Mouse (Mus musculus): ENCODE results near the gene Pank1.

DNA sequence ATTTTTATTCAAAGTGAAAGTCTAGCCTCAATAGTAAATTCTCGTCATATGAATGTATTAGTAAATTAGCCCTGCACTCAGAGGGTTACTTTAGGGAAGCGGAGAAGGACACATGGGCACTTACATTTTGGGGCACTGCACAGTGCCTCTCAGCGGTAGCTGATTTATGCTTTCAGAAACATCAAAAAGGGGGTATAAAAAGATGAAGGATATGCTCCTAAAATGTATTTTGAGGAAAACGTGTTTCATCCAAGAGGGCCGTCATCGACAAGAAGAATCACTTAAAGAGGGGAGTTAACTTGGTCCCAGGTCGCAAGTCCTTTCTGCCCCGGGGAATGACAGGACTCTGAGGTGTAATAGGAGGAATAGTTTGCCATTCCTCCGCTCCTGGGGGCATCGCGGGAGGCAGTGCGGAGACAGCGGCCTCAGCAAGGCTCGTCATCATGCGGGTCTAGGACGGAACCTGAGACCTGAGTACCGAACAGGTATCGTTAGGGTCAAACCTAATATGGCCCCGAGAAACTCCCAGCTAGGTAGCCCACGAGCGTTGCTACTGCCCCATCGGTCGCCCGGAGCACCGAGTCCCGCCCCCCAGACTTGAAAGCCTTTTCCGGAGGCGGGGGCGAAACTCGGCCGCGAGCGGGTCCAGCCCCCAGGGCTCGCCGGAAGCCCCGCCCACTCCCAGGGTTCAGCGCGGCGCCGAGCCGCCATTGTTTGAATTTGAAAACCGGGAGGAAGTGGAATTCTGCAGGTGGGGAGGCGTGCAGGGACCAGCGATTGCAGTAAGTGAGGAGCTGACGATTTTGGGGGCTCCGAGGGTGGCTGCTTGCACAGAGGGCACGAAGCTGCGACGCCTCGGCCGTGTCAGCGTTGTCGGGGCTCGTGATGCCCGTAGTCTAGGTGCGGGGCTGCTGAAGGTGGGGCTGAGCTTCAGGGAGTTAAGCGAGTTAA lies 42.7 kb upstream of the Pank1 start, which contains the start of gene Kif20b:
- TF ChIP-seq POLR2A (IDR thresholded peaks at IDR 0.05; ENCODE audit: borderline replicate concordance, low read depth, low read length) (no peak), CTCF (IDR thresholded peaks at IDR 0.05; ENCODE audit: low read depth, low read length) (0 out of 2 replicates have a peak, but pooled peaks have one; percentile 33)
